Mouse (Mus musculus): ENCODE measurements around the gene Zfp143. TPM values are rescaled to one million over a fixed set of nuclear protein-coding genes. Genes with fewer than 3 reads are reported as not detected.

The Zfp143 gene
- polyA plus RNA-seq, 1 experiment from 2014 or later = 23.9 TPM

GRCm38 (mm10) chr7:110063731-110064130 lies 2.7 kb downstream of the Zfp143 start:
- no peak for TF ChIP-seq CTCF (IDR thresholded peaks at IDR 0.05; ENCODE audit: low read depth)
- Histone ChIP-seq H3K9ac (no peak overlapping the region), H3K27ac (ENCODE audit: low read depth) (no peak overlapping the region), H3K27me3 (ENCODE audit: insufficient read depth, low read length) (no peaks in the 10 kb centered on the region), H3K36me3 (ENCODE audit: insufficient read depth) (peaks cover 12% of the 10 kb centered on the region; the same call in 1 of the 2 replicates), H3K9me3 (ENCODE audit: low read depth, low read length) (no peaks in the 10 kb centered on the region), H3K4me3 (ENCODE audit: low read depth, low read length) (no peak overlapping the region), H3K4me1 (ENCODE audit: insufficient read depth) (peaks cover 9% of the 10 kb centered on the region), H3K4me2 (no peak overlapping the region)
- 97% methylated on average over 9 of the region's 9 CpGs for WGBS
- no peak for ATAC-seq (ENCODE audit: insufficient read depth)
- DNase-seq = no peak

GRCm38 (mm10) chr7:110069070-110069469 lies 8.1 kb downstream of the Zfp143 start:
- DNase-seq = no peak
- no peak overlapping the region for H3K4me2 ChIP-seq
- H3K4me3 ChIP-seq (ENCODE audit: low read depth, low read length) = no peak overlapping the region
- no peak for TF ChIP-seq CTCF (IDR thresholded peaks at IDR 0.05; ENCODE audit: low read depth)
- H3K4me1 ChIP-seq (ENCODE audit: insufficient read depth) = no peaks in the 10 kb centered on the region
- no peak overlapping the region for H3K9ac ChIP-seq
- 79% methylated on average over 2 of the region's 2 CpGs for WGBS
- peaks cover 37% of the 10 kb centered on the region for H3K36me3 ChIP-seq (ENCODE audit: insufficient read depth)
- no peak for ATAC-seq (ENCODE audit: insufficient read depth)
- H3K27ac ChIP-seq (ENCODE audit: low read depth) = no peak overlapping the region
- H3K27me3 ChIP-seq (ENCODE audit: insufficient read depth, low read length) = no peaks in the 10 kb centered on the region
- H3K9me3 ChIP-seq (ENCODE audit: low read depth, low read length) = no peaks in the 10 kb centered on the region

- Histone ChIP-seq H3K4me1 (ENCODE audit: insufficient read depth) (no peaks in the 10 kb centered on the region), H3K4me2 (no peak overlapping the region), H3K9ac (no peak overlapping the region), H3K4me3 (ENCODE audit: low read depth, low read length) (no peak overlapping the region), H3K27me3 (ENCODE audit: insufficient read depth, low read length) (no peaks in the 10 kb centered on the region), H3K9me3 (ENCODE audit: low read depth, low read length) (0 out of 2 replicates have a peak, but pooled peaks cover 2% of the 10 kb centered on the region), H3K27ac (ENCODE audit: low read depth) (no peak overlapping the region), H3K36me3 (ENCODE audit: insufficient read depth) (peaks cover 95% of the 10 kb centered on the region)
- DNase-seq (no peak), ATAC-seq (ENCODE audit: insufficient read depth) (no peak)
- 92% methylated on average over 5 of the region's 5 CpGs for WGBS
- TF ChIP-seq CTCF (IDR thresholded peaks at IDR 0.05; ENCODE audit: low read depth) = no peak
Measured at GRCm38 (mm10) chr7:110078168-110078567, 17.2 kb downstream of the Zfp143 start.

- Histone ChIP-seq H3K4me1 (ENCODE audit: insufficient read depth) (no peaks in the 10 kb centered on the region), H3K27ac (ENCODE audit: low read depth) (no peak overlapping the region), H3K4me3 (ENCODE audit: low read depth, low read length) (no peak overlapping the region), H3K27me3 (ENCODE audit: insufficient read depth, low read length) (no peaks in the 10 kb centered on the region), H3K36me3 (ENCODE audit: insufficient read depth) (peaks cover 96% of the 10 kb centered on the region), H3K9me3 (ENCODE audit: low read depth, low read length) (0 out of 2 replicates have a peak, but pooled peaks cover 2% of the 10 kb centered on the region), H3K9ac (no peak overlapping the region), H3K4me2 (no peak overlapping the region)
- ATAC-seq (ENCODE audit: insufficient read depth) (peak; percentile 26; the same call in 1 of the 2 replicates), DNase-seq (peak; percentile 89)
- WGBS = 66% methylated on average over 13 of the region's 13 CpGs
- TF ChIP-seq CTCF (IDR thresholded peaks at IDR 0.05; ENCODE audit: low read depth) = peak; percentile 74
Measured at GRCm38 (mm10) chr7:110083386-110084165, 22.6 kb downstream of the Zfp143 start.

GRCm38 (mm10) chr7:110085217-110085616 lies 24.2 kb downstream of the Zfp143 start:
- no peak overlapping the region for H3K4me3 ChIP-seq (ENCODE audit: low read depth, low read length)
- H3K9me3 ChIP-seq (ENCODE audit: low read depth, low read length) = 0 out of 2 replicates have a peak, but pooled peaks cover 2% of the 10 kb centered on the region
- no peak overlapping the region for H3K27ac ChIP-seq (ENCODE audit: low read depth)
- ATAC-seq (ENCODE audit: insufficient read depth) (no peak), DNase-seq (no peak)
- no peaks in the 10 kb centered on the region for H3K27me3 ChIP-seq (ENCODE audit: insufficient read depth, low read length)
- H3K36me3 ChIP-seq (ENCODE audit: insufficient read depth) = peaks cover 93% of the 10 kb centered on the region
- TF ChIP-seq CTCF (IDR thresholded peaks at IDR 0.05; ENCODE audit: low read depth) = no peak
- no peak overlapping the region for H3K9ac ChIP-seq
- H3K4me1 ChIP-seq (ENCODE audit: insufficient read depth) = no peaks in the 10 kb centered on the region
- H3K4me2 ChIP-seq = no peak overlapping the region

- Histone ChIP-seq H3K9me3 (ENCODE audit: low read depth, low read length) (no peaks in the 10 kb centered on the region), H3K4me2 (no peak overlapping the region), H3K4me3 (ENCODE audit: low read depth, low read length) (no peak overlapping the region), H3K27me3 (ENCODE audit: insufficient read depth, low read length) (no peaks in the 10 kb centered on the region), H3K27ac (ENCODE audit: low read depth) (peak overlapping the region; percentile 74), H3K36me3 (ENCODE audit: insufficient read depth) (peaks cover 91% of the 10 kb centered on the region), H3K4me1 (ENCODE audit: insufficient read depth) (no peaks in the 10 kb centered on the region), H3K9ac (no peak overlapping the region)
- DNase-seq (peak; percentile 77), ATAC-seq (ENCODE audit: insufficient read depth) (peak; percentile 83; the same call in 1 of the 2 replicates)
- 56% methylated on average over 4 of the region's 4 CpGs for WGBS
- TF ChIP-seq CTCF (IDR thresholded peaks at IDR 0.05; ENCODE audit: low read depth) = no peak
Measured at GRCm38 (mm10) chr7:110087914-110088313, 26.9 kb downstream of the Zfp143 start.

GRCm38 (mm10) chr7:110091670-110092069 lies 30.7 kb downstream of the Zfp143 start:
- Histone ChIP-seq H3K9ac (no peak overlapping the region), H3K27ac (ENCODE audit: low read depth) (no peak overlapping the region), H3K27me3 (ENCODE audit: insufficient read depth, low read length) (no peaks in the 10 kb centered on the region), H3K9me3 (ENCODE audit: low read depth, low read length) (no peaks in the 10 kb centered on the region), H3K4me2 (no peak overlapping the region), H3K4me3 (ENCODE audit: low read depth, low read length) (no peak overlapping the region), H3K36me3 (ENCODE audit: insufficient read depth) (peaks cover 92% of the 10 kb centered on the region), H3K4me1 (ENCODE audit: insufficient read depth) (no peaks in the 10 kb centered on the region)
- no peak for DNase-seq
- ATAC-seq (ENCODE audit: insufficient read depth) = no peak
- 81% methylated on average over 7 of the region's 7 CpGs for WGBS
- no peak for TF ChIP-seq CTCF (IDR thresholded peaks at IDR 0.05; ENCODE audit: low read depth)
